Mouse (Mus musculus) CH12.LX (cell line): ENCODE results near the gene Slc6a18. TPM values are rescaled to one million over a fixed set of nuclear protein-coding genes. Genes with fewer than 3 reads are reported as not detected.

Experiments used
- DNase-seq: peaks from one replicate; pipeline ENCODE4 v3.0.0-alpha.2; 2013; ENCODE audit errors: extremely low read depth
- H3K27ac ChIP-seq: 2 replicates; pipeline ENCODE4 v1.5.1; 2012; ENCODE audit warnings: low read depth, mild to moderate bottlenecking, control low read depth, moderate library complexity; ENCODE audit not compliant: insufficient read depth
- H3K27me3 ChIP-seq: replicated peaks from 2 replicates; pipeline ENCODE3; 2012; ENCODE audit warnings: inconsistent platforms
- H3K36me3 ChIP-seq, 2 experiments: replicated peaks in 1 of 2; 2 replicates each; pipeline versions ENCODE3 to v1.6.1; 2012; ENCODE audit warnings: inconsistent platforms in 1 of 2, low read length in 1 of 2, mild to moderate bottlenecking in 1 of 2, mixed read lengths in 1 of 2, moderate library complexity in 1 of 2; ENCODE audit not compliant: control insufficient read depth in 1 of 2, insufficient read depth in 1 of 2
- H3K4me1 ChIP-seq, 2 experiments: 2 replicates each; pipeline ENCODE4 v1.6.1; 2012; ENCODE audit warnings: inconsistent platforms in 1 of 2, moderate library complexity in 1 of 2; ENCODE audit not compliant: insufficient read depth in 2 of 2, control insufficient read depth in 1 of 2
- H3K4me2 ChIP-seq: 2 replicates; pipeline ENCODE4 v1.6.1; 2012; ENCODE audit warnings: low read depth, mild to moderate bottlenecking, control low read depth; ENCODE audit not compliant: poor library complexity, insufficient read depth, severe bottlenecking
- H3K4me3 ChIP-seq, 3 experiments: fragments of 150-350 bp in 1 of 3; sonication (generic) in 1 of 3; replicated peaks in 1 of 3; 2 replicates each; pipeline versions ENCODE3 to v1.5.1; 2011 to 2012; ENCODE audit warnings: low read depth in 2 of 3, low read length in 2 of 3, mild to moderate bottlenecking in 2 of 3, moderate library complexity in 2 of 3, control low read depth in 1 of 3, improper control_type of control experiment in 1 of 3, inconsistent platforms in 1 of 3, mixed read lengths in 1 of 3; ENCODE audit not compliant: poor library complexity in 1 of 3
- H3K79me2 ChIP-seq: replicated peaks from 2 replicates; pipeline ENCODE4 v1.6.1; 2012; ENCODE audit warnings: mild to moderate bottlenecking, moderate library complexity; ENCODE audit not compliant: control insufficient read depth, poor library complexity, insufficient read depth, severe bottlenecking; ENCODE audit errors: extremely low read depth
- H3K9ac ChIP-seq: 2 replicates; pipeline ENCODE4 v1.6.1; 2012; ENCODE audit warnings: low read depth, mild to moderate bottlenecking, control low read depth, moderate library complexity; ENCODE audit not compliant: insufficient read depth
- H3K9me3 ChIP-seq: replicated peaks from 2 replicates; pipeline ENCODE3; 2012; ENCODE audit warnings: low read length, inconsistent platforms, mixed read lengths
- CHD2 ChIP-seq: IDR thresholded peaks from 2 replicates; pipeline ENCODE4 v1.6.1; 2011; ENCODE audit warnings: low read length, improper control_type of control experiment
- CTCF ChIP-seq, 2 experiments: IDR thresholded peaks in 1 of 2; conservative IDR thresholded peaks in 1 of 2; 2 replicates each; pipeline ENCODE4 v1.5.1; 2011 to 2012; ENCODE audit warnings: low read depth in 2 of 2, low read length in 2 of 2, improper control_type of control experiment in 1 of 2, inconsistent platforms in 1 of 2, mild to moderate bottlenecking in 1 of 2, moderate library complexity in 1 of 2
- EP300 ChIP-seq: IDR thresholded peaks from 2 replicates; pipeline ENCODE4 v1.6.1; 2011; ENCODE audit warnings: low read length, improper control_type of control experiment
- HCFC1 ChIP-seq: IDR thresholded peaks from 2 replicates; pipeline ENCODE4 v1.6.1; 2012; ENCODE audit warnings: low read depth, mild to moderate bottlenecking, inconsistent platforms, low read length, improper control_type of control experiment
- IRF4 ChIP-seq: IDR thresholded peaks from 2 replicates; pipeline ENCODE4 v1.6.1; 2014; ENCODE audit warnings: low read depth, mild to moderate bottlenecking, inconsistent platforms, low read length, improper control_type of control experiment
- JUN ChIP-seq: IDR thresholded peaks from 2 replicates; pipeline ENCODE4 v1.6.1; 2011; ENCODE audit warnings: low read depth, mild to moderate bottlenecking, low read length, improper control_type of control experiment, moderate library complexity; ENCODE audit not compliant: insufficient read depth
- KAT2A ChIP-seq: IDR thresholded peaks from 2 replicates; pipeline ENCODE4 v1.6.1; 2012; ENCODE audit warnings: low read length, improper control_type of control experiment, inconsistent platforms; ENCODE audit not compliant: insufficient replicate concordance
- MAFK ChIP-seq: IDR thresholded peaks from 2 replicates; pipeline ENCODE4 v1.6.1; 2011; ENCODE audit warnings: low read length, improper control_type of control experiment; ENCODE audit not compliant: insufficient replicate concordance
- MXI1 ChIP-seq: IDR thresholded peaks from 2 replicates; pipeline ENCODE4 v1.6.1; 2011; ENCODE audit warnings: mild to moderate bottlenecking, low read depth, low read length, improper control_type of control experiment
- MYC ChIP-seq: IDR thresholded peaks from 2 replicates; pipeline ENCODE4 v1.6.1; 2011; ENCODE audit warnings: low read depth, mild to moderate bottlenecking, improper control_type of control experiment, low read length
- NRF1 ChIP-seq: IDR thresholded peaks from 2 replicates; pipeline ENCODE4 v1.6.1; 2014; ENCODE audit warnings: low read depth, mild to moderate bottlenecking, inconsistent platforms, low read length, improper control_type of control experiment, moderate library complexity
- RAD21 ChIP-seq: IDR thresholded peaks from 2 replicates; pipeline ENCODE4 v1.6.1; 2011; ENCODE audit warnings: low read depth, mild to moderate bottlenecking, low read length, improper control_type of control experiment, moderate library complexity
- SIN3A ChIP-seq: IDR thresholded peaks from 2 replicates; pipeline ENCODE4 v1.6.1; 2012; ENCODE audit warnings: low read length, improper control_type of control experiment, inconsistent platforms
- SMC3 ChIP-seq: IDR thresholded peaks from 2 replicates; pipeline ENCODE4 v1.6.1; 2011; ENCODE audit warnings: low read depth, low read length, improper control_type of control experiment
- TBP ChIP-seq: conservative IDR thresholded peaks from 2 replicates; pipeline ENCODE4 v1.6.1; 2011; ENCODE audit warnings: low read depth, low read length, improper control_type of control experiment
- ZNF384 ChIP-seq: IDR thresholded peaks from 2 replicates; pipeline ENCODE4 v1.6.1; 2012; ENCODE audit warnings: low read depth, low read length, improper control_type of control experiment, inconsistent platforms
- dilution Hi-C: fragments of 300-500 bp; cut with MboI; formaldehyde crosslinking; loops from 2 replicates; pipeline ENCODE4 v1.14.3; 2020; ENCODE audit warnings: low sequenced_read_pairs; ENCODE audit not compliant: extremely low pct_unique_long_range_greater_than_20kb, extremely low pct_ligation_motif_present
- in situ Hi-C: fragments of 300-500 bp; cut with MboI; formaldehyde crosslinking; loops from 3 replicates; pipeline ENCODE4 v1.14.3; 2019; ENCODE audit warnings: low sequenced_read_pairs, low pct_ligation_motif_present, low pct_unique_long_range_greater_than_20kb, mixed read lengths
- polyA plus RNA-seq: library from polyadenylated mRNA; unstranded; fragments of >175 nt; gene quantifications from 2 replicates; pipeline ENCODE4 v1.2.1, GENCODE M21; 2012; ENCODE audit warnings: low read depth; ENCODE audit not compliant: insufficient read length
- total RNA-seq, 2 experiments: library from RNA; depleted of rRNA; stranded (reverse); fragments of 300-350 nt in 1 of 2; fragments of >200 nt in 1 of 2; gene quantifications; 2 replicates each; pipeline ENCODE4 v1.2.3; 2012 to 2014

Slc6a18 gene
- total and polyA plus RNA-seq, 3 experiments: not detected

DNA sequence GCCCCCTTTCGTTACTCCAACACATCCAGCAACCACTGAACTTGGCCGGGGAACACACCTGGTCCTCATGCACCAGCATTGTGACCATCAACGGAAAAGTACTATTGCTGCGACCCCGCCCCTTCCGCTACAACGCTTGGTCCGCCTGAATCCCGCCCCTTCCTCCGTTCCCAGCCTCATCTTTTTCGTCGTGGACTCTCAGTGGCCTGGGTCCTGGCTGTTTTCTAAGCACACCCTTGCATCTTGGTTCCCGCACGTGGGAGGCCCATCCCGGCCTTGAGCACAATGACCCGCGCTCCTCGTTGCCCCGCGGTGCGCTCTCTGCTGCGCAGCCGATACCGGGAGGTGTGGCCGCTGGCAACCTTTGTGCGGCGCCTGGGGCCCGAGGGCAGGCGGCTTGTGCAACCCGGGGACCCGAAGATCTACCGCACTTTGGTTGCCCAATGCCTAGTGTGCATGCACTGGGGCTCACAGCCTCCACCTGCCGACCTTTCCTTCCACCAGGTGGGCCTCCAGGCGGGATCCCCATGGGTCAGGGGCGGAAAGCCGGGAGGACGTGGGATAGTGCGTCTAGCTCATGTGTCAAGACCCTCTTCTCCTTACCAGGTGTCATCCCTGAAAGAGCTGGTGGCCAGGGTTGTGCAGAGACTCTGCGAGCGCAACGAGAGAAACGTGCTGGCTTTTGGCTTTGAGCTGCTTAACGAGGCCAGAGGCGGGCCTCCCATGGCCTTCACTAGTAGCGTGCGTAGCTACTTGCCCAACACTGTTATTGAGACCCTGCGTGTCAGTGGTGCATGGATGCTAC lies 50.9 kb downstream of the Slc6a18 start, which contains the start of gene Tert (continued):
- no peak for TF ChIP-seq JUN
- TF ChIP-seq, all 38 proteins: peak for 17

DNA sequence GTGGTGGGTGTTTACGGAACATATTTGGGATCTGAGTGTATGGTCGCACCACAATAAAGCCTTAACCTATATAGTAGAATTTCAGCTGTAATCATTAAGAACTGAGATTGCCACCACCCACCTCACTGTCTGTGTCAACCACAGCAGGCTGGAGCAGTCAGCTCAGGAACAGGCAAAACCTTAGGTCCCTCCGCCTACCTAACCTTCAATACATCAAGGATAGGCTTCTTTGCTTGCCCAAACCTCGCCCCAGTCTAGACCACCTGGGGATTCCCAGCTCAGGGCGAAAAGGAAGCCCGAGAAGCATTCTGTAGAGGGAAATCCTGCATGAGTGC lies 51.4 kb downstream of the Slc6a18 start:
- dilution Hi-C loops (no loop called here), in situ Hi-C loops (loop anchor here (10.0 kb wide), 1 partner anchor 112 kb away; no protein-coding TSS in a partner anchor)
- Histone ChIP-seq H3K9ac (no peak overlapping the region), H3K27me3 (no peaks in the 10 kb centered on the region), H3K79me2 (no peaks in the 10 kb centered on the region), H3K27ac (no peak overlapping the region), H3K4me2 (no peak overlapping the region; the same call in 1 of the 2 replicates), H3K9me3 (no peaks in the 10 kb centered on the region), H3K4me3 (peak overlapping the region in 2 of 3 experiments; percentile 19 to 71), H3K36me3 (peaks cover 4 to 40% of the 10 kb centered on the region in 2 experiments), H3K4me1 (peaks cover 15 to 42% of the 10 kb centered on the region in 2 experiments)
- no peak for DNase-seq
- TF ChIP-seq CHD2: no peak

DNA sequence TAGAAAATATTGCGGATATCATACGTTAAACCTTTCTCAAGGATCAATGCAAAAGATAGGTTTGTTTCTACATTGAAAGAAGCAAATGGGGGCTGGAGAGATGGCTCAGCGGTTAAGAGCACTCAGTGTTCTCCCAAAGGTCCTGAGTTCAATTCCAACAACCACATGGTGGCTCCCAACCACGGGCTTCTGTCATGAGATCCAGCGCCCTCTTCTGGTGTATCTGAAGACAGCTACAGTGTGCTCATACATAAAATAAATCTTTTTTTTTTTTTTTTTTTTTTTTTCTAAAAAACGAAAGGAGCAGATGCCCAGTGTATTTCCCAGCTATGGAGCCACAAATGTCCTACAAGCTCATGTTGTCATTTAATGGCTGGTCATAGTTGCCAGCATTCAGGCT lies 57.2 kb downstream of the Slc6a18 start:
- no peaks in the 10 kb centered on the region for H3K79me2 ChIP-seq
- H3K4me1 ChIP-seq: no peaks in the 10 kb centered on the region
- H3K27ac ChIP-seq: no peak overlapping the region
- H3K36me3 ChIP-seq: peaks cover 56 to 70% of the 10 kb centered on the region in 2 experiments
- DNase-seq: peak; percentile 56
- no peak overlapping the region for H3K9ac ChIP-seq
- in situ Hi-C loops: loop anchor here (10.0 kb wide), 1 partner anchor 106 kb away; no protein-coding TSS in a partner anchor
- H3K27me3 ChIP-seq: no peaks in the 10 kb centered on the region
- no peak overlapping the region for H3K4me3 ChIP-seq
- dilution Hi-C loops: no loop called here
- no peaks in the 10 kb centered on the region for H3K9me3 ChIP-seq
- no peak overlapping the region for H3K4me2 ChIP-seq
- TF ChIP-seq ZNF384 (peak; percentile 86), MXI1 (no peak), SIN3A (no peak), EP300 (no peak), HCFC1 (no peak), NRF1 (no peak), SMC3 (peak; percentile 28), MYC (peak; percentile 56; the same call in 1 of the 2 replicates), RAD21 (peak; percentile 7), CHD2 (no peak), KAT2A (no peak), MAFK (no peak), TBP (no peak), CTCF (conservative IDR thresholded peaks at IDR 0.05 in 1 of 2, IDR thresholded peaks at IDR 0.05 in 1 of 2; ENCODE audit: low read depth in 2 of 2, low read length in 2 of 2) (peak; percentile 40 to 71; a peak in 3 of 4 replicates), IRF4 (no peak)
